Mouse (Mus musculus) ES-CJ7 (cell line): ENCODE results near the gene Map4k4.

Experiments
- DNase-seq: peaks from one replicate; pipeline ENCODE4 v3.0.0; 2011; ENCODE audit warnings: low read depth, low spot score

The Map4k4 gene

GRCm38 (mm10) chr1:40000476-40000875 is 99.8 kb downstream of the Map4k4 start:
- peak; percentile 38 for DNase-seq

GRCm38 (mm10) chr1:40000899-40001298 is 100.2 kb downstream of the Map4k4 start:
- peak; percentile 55 for DNase-seq

DNA sequence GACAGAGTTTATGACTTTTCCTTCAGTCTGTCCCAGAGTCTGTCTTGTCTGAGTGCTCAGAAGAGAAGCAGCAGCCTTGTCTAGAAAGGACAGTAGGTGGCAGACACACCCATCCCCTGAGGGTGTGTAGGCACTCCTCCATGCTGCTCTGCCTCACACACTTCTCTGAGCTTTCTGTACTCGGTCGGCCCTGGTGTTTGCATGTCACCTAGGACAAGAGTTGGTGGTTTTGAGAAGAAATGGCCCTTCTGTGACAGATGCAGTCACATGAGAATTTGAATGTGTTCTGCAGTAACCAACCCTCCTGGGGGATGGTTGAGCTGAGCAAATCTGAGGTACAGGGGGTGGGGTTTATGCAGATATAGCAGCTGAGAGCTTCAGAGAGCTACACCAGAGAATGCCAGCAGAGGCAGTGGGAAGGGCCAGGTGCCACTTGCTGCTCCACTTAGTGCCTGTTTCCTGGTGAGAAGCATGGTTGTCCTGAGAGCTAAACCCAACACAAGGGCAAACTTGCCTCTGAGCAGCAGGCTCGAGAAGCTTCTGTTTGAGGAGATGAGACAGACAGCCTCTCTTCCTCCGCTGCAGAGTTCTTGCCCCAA is 101.5 kb downstream of the Map4k4 start:
- DNase-seq = peak; percentile 75

GRCm38 (mm10) chr1:40006043-40006651 is 105.4 kb downstream of the Map4k4 start:
- DNase-seq = no peak

DNA sequence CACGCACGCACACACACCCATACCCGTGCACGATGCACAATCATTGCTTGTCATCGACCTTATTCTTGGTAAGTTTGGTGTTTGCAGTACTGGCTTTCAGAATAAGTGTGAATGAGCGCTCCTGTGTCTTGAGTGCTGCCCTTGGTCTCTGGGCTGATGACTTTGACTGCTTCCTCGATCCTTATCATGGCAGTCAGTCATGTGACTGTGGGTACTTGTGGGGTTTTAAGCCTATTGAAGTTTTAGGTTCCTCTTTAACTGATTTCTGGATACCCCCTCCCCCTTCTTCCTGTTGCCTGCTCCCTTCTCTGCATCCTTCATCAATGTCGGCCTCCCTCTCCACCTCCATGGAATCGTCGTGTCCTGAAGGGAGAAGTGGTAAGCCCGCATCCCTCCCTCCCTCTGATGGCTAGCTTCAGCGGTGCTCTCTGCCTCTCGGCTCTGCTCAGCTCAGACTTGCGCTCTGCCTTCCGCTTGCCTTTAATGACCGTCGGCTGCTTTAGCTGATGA is 107.3 kb downstream of the Map4k4 start:
- DNase-seq = no peak

DNA sequence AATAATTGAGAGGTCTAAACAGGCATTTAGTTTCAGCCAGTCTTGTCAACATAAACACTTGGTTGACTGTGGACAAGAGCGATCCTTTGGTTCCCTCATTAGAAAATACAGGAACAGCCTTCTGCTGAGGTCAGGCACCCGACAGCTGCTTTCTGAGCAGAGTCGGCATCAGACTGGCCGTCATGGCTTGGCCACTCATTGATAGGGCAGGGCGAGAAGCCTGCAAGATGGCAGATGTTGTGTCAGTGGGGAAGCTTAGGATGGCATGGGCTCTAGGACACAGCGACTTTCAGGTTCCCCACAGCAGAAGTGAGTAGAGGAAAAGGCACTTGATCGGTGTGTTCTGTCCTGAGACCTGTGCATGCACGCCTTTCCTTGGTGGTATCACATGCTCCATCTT is 112.0 kb downstream of the Map4k4 start:
- DNase-seq = no peak

DNA sequence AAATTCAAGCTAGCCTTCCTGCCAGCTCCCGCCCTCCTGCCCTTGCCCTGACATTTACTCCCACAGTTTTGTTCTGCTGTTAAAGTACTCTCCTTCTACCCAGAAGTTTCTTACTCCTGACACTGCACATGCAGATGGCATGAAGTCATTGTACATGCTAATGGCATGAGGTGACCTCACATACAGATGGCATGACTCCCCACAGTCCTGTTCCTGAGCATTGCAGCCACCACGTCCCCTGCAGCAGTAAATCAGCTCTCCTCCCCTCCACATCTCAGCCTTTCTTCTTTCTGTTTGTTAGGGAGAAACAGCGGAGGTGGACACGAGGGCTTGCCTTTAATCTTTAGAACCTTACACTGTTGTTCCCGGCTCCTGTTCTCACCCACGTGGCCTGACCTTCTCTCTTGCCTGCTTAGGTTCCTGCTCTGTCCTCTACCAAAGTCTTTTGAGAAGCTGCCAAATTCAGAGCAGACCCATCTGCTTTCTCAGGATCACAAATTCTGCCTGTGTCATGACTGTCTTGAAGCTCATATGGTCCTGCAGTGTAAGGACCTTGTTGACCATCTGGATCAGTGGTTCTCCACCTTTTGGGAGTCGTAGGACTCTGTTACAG is 114.5 kb downstream of the Map4k4 start:
- no peak for DNase-seq

GRCm38 (mm10) chr1:40021617-40022016 is 120.9 kb downstream of the Map4k4 start:
- DNase-seq = no peak

- DNase-seq = no peak
Observed at GRCm38 (mm10) chr1:40022472-40023135, 121.9 kb downstream of the Map4k4 start.

DNA sequence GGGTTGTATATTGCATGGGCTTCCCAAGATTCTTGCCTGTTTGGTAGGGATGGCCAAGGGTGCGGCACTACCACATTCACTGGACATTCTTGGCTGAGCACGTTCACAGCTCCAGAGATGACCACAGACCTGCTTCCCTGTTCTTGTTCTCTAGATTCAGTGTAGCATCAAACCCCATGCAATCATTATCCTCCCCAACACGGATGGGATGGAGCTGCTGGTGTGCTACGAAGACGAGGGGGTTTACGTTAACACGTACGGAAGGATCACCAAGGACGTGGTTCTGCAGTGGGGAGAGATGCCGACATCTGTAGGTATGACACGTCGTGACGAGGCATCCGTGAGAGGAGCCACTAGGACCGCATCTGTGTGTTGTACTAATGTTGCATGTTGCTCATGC is 122.5 kb downstream of the Map4k4 start:
- DNase-seq = no peak

- no peak for DNase-seq
Observed at GRCm38 (mm10) chr1:40023748-40024147, 123.0 kb downstream of the Map4k4 start.

DNA sequence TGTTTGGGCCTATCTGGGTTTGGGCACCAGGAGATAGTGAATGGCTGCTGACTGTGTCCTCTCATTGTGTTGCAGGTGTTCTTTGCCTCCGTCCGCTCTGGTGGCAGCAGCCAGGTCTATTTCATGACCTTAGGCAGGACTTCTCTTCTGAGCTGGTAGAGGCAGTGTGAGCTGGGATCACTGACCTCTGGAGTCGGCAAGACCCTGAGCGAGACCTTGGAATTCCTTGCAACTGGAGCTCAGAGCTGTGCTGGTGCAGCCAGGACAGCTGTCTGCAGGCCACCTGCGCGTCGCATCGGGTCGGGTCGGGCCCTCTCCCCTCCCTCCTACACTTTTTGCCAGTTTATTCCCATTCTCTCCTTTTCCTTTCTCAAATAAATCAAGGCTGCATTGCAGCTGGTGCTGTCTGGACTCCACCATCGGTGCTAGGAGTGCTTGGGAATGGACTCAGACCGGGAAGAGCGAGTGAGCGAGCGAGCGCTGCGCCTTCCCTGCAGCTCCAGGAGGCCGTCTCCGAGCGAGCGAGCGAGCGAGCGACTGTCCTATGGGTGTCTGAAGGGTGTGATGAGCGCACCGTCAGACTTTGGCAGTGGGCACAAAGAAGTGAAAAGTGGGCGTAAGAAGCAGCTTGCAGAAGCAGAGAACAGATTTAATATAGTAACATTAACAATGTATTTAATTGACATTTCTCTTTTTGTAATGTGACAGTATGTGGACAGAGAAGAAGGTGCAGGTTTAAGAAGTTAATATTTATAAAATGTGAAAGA is 124.0 kb downstream of the Map4k4 start:
- no peak for DNase-seq

DNA sequence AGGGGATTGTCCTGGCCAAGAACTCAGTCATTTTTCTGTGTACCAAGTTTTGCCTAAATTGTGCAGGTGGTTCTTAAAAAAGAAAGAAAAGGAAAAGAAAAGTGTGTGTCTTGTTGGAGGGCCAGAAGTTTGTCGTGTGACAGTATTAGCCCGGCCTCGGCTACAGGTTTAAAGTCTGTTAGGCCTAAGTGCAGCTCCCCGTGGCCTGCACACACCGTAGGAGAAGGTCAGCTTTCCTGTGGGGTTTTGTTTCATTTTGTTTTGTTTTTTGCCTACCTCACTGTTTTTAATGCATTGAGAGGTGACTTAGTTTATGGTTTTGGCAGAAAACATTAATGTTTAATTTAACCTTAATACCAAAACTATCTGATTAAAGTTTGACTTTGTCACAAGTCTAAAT is 124.7 kb downstream of the Map4k4 start:
- no peak for DNase-seq

- no peak for DNase-seq
Observed at GRCm38 (mm10) chr1:40027116-40027620, 126.5 kb downstream of the Map4k4 start.

DNA sequence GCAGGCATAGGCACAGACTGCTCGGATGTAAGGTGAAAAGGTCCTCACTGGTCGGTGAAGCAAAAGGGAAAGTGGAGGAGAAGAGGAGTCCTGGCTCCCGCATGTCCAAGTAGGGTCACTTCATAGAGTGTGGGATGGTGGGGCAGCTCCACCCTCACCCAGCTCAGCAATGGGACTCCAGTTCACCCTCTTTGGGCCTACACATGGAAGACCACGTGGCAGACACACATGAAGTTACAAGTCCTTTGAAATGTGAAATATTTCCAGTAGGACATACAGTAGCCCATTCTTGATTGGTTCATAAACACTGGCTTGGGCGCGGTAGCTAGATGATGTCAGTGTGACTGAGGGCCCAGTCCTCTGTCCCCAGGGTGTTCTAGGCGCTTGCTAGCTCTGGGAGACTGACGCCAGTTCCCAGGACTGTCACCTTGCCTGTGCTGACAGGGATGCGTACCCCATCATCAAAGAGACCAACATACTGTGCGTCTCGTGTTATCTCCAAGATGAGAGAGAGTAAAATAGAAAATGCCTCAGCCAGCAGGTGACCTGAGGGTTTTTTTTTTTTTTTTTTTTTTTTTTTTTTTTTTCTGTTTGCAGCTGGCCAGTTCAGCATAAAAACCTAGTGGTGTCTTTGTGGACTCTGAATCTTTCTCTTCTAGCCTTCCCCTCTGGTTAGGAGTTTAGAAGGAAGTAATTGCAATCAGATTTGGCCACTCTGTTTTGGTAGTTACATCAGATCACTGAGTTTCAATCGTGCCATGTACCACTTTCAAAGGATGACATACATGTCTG is 127.7 kb downstream of the Map4k4 start:
- no peak for DNase-seq

GRCm38 (mm10) chr1:40029597-40029996 is 128.9 kb downstream of the Map4k4 start:
- DNase-seq = no peak

- DNase-seq = no peak
Observed at GRCm38 (mm10) chr1:40030287-40030975, 129.7 kb downstream of the Map4k4 start.

DNA sequence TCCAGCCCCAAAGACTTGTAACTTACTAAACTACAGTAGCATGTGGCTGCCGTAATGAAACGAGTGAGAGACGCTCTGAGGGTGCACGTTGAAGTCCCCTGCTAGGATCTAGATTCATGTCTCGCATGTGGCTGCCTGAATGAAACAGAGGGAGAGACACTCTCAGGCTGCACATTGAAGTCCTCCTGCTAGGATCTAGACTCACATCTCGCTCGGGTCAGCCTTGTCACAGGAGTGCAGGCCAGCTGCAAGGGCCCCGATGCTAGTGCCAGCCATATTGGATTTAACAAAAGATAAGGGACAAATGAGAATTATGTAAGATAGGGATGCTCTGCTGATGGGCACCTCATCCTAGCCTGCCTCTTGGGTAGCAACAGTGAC is 130.3 kb downstream of the Map4k4 start:
- no peak for DNase-seq

DNA sequence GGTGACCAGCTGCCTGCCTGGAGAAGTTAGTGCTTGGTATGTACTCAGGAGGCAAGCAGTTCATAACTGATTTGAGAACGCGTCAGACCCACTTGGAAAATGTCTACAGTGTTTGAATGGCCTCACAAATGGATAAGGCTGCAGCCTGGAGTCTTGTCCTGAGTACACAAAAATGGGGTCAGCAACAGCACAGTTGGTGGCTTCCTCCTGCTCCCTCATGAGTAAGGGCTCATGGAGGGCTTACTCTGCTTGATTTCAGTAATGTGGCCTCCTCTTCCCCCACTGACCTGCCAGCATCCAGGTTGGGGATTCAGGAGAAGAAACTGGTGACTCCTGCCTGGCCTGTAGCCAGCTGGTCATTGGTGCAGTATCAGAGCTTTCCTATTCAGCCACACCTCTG is 130.9 kb downstream of the Map4k4 start:
- no peak for DNase-seq

- DNase-seq = no peak
Observed at GRCm38 (mm10) chr1:40033315-40033714, 132.6 kb downstream of the Map4k4 start.
